Mouse (Mus musculus) liver, adult 2 months (tissue): ENCODE results near the gene Il31ra.

Experiments
- CTCF ChIP-seq: fragments of 200-500 bp; IDR thresholded peaks from 2 replicates; pipeline ENCODE4 v1.5.1; 2011; ENCODE audit warnings: low read depth, low read length, control low read depth
- POLR2A ChIP-seq: fragments of 200-500 bp; IDR thresholded peaks from 2 replicates; pipeline ENCODE4 v1.6.1; 2011; ENCODE audit warnings: low read length, control low read depth; ENCODE audit not compliant: insufficient read depth; ENCODE audit errors: extremely low read depth

DNA sequence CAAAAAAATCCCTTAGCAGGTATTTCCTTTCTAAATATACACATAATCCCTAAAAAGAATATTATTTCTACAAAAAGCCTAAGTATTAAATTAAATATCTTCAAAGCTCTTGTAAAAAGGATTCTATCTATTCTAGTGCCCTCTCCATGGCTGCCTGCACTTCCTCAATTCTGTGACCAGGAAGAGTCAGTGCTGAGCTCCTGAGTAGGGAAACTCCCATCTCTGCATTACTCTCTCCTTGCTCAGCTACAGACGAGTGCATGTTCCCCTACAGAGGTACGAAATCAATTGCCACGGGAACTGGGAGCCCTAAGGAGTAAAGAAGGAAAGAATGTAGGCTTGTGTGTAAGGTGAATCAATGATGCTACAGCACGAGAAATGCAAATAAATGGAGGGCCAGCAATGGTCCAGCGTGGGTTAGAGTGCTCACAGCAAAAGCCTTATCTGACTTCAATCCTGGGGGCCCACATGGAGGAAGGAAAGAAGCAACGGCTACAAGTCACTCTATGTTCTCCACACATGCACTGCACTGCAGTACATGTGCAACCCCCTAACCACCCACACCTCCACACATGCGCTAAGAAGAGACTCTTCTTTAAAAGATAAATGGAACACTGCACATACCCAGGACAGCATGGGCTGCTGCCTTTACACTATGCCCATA lies 41.1 kb upstream of the Il31ra start:
- no peak for TF ChIP-seq POLR2A
- no peak for TF ChIP-seq CTCF
